Mouse (Mus musculus) kidney, adult 2 months (tissue): ENCODE results near the gene Cfdp1. TPM values are rescaled to one million over a fixed set of nuclear protein-coding genes. Genes with fewer than 3 reads are reported as not detected.
A peak's percentile ranks its signal among the peaks of the same experiment; 100 is the strongest.

ENCODE experiments used
- DNase-seq: peaks from one replicate; pipeline ENCODE4 v3.0.0; 2021
- H3K27ac ChIP-seq: fragments of 200-500 bp; 2 replicates; pipeline ENCODE4 v1.5.1; 2012; ENCODE audit warnings: low read depth, low read length, control low read depth, inconsistent platforms; ENCODE audit not compliant: insufficient read depth
- H3K27me3 ChIP-seq: fragments of 200-500 bp; replicated peaks from 2 replicates; pipeline ENCODE4 v1.6.1; 2012; ENCODE audit warnings: mild to moderate bottlenecking, moderate library complexity, low read length, inconsistent platforms; ENCODE audit not compliant: control insufficient read depth, insufficient read depth
- H3K36me3 ChIP-seq: fragments of 200-500 bp; 2 replicates; pipeline ENCODE4 v1.6.1; 2012; ENCODE audit warnings: mild to moderate bottlenecking, moderate library complexity, low read length, inconsistent platforms; ENCODE audit not compliant: control insufficient read depth, insufficient read depth
- H3K4me1 ChIP-seq: fragments of 200-500 bp; 2 replicates; pipeline ENCODE4 v1.6.1; 2011; ENCODE audit warnings: low read length; ENCODE audit not compliant: control insufficient read depth, insufficient read depth
- H3K4me3 ChIP-seq: fragments of 200-500 bp; 2 replicates; pipeline ENCODE4 v1.5.1; 2011; ENCODE audit warnings: mild to moderate bottlenecking, low read depth, low read length, control low read depth; ENCODE audit not compliant: insufficient read depth
- CTCF ChIP-seq: fragments of 200-500 bp; conservative IDR thresholded peaks from 2 replicates; pipeline ENCODE4 v1.5.1; 2011; ENCODE audit warnings: low read depth, mild to moderate bottlenecking, control low read depth, low read length, moderate library complexity, mixed read lengths; ENCODE audit not compliant: insufficient read depth, insufficient read length
- POLR2A ChIP-seq: fragments of 200-500 bp; IDR thresholded peaks from one replicate; pipeline ENCODE4 v1.6.1; 2011; ENCODE audit warnings: low read depth, low read length, control low read depth
- WGBS: fragments of 180-500 bp; shearing (Covaris S2); methylation state at CpG from one replicate; pipeline ENCODE4 v1.1.7; 2018; 5-methylcytosine and 5-hydroxymethylcytosine counted together
- polyA plus RNA-seq: library from polyadenylated mRNA; depleted of rRNA; stranded (reverse); fragments of >200 nt; gene quantifications from 2 replicates; pipeline ENCODE4 v1.2.3, GENCODE M21; 2012

Gene Cfdp1
- polyA plus RNA-seq, 1 experiment: 12.5 TPM

DNA sequence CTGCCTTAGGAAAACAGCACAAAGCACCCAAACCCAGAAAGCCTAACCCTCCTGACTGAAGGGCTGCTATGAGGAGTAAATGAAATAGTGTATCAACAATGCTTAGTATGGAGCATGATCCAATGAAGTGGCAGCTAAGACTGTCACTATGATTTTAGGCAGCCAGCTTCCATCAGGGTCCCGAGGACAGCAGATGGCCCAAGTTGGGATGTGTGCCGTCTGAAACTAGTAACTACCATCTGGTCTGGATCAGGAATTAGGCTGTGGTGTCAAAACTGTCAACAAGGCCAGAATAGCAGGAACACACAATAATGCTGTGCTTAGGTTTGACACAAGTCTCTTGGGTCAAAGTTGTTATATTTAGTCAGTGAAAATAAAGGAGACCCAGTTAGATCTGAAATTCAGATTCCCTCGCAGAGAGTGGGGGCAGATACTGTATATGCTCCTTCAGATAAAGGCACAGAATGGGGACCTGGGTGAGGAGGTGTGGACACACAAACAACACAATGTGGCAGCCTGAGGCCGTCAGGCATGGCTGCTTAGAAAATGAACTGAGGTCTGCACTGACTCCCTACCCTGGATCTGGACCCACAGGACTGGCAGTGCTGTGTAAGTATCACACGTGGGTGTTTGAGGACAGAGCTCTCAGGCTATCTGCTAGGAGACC is 83.0 kb downstream of the Cfdp1 start:
- DNase-seq: no peak
- H3K27ac ChIP-seq: no peak overlapping the region
- no peak overlapping the region for H3K4me3 ChIP-seq
- H3K36me3 ChIP-seq: no peaks in the 10 kb centered on the region
- H3K27me3 ChIP-seq: no peaks in the 10 kb centered on the region
- TF ChIP-seq CTCF (no peak), POLR2A (no peak)
- WGBS: 76% methylated on average over 5 of the region's 5 CpGs
- H3K4me1 ChIP-seq: no peaks in the 10 kb centered on the region

GRCm38 (mm10) chr8:111769764-111770428 is 84.2 kb downstream of the Cfdp1 start:
- TF ChIP-seq CTCF: no peak
- TF ChIP-seq POLR2A: no peak
- H3K27ac ChIP-seq: peak overlapping the region; percentile 59
- peak; percentile 57 for DNase-seq
- no peaks in the 10 kb centered on the region for H3K4me1 ChIP-seq
- H3K27me3 ChIP-seq: no peaks in the 10 kb centered on the region
- WGBS: 54% methylated on average over 12 of the region's 12 CpGs
- H3K36me3 ChIP-seq: no peaks in the 10 kb centered on the region
- no peak overlapping the region for H3K4me3 ChIP-seq

- H3K27me3 ChIP-seq: no peaks in the 10 kb centered on the region
- H3K4me3 ChIP-seq: no peak overlapping the region
- H3K27ac ChIP-seq: peak overlapping the region; percentile 13
- no peaks in the 10 kb centered on the region for H3K36me3 ChIP-seq
- H3K4me1 ChIP-seq: no peaks in the 10 kb centered on the region
- no peak for DNase-seq
- TF ChIP-seq POLR2A (no peak), CTCF (no peak)
- WGBS: 77% methylated on average over 15 of the region's 15 CpGs
These were observed 84.8 kb downstream of the Cfdp1 start for GRCm38 (mm10) chr8:111769296-111769695.

DNA sequence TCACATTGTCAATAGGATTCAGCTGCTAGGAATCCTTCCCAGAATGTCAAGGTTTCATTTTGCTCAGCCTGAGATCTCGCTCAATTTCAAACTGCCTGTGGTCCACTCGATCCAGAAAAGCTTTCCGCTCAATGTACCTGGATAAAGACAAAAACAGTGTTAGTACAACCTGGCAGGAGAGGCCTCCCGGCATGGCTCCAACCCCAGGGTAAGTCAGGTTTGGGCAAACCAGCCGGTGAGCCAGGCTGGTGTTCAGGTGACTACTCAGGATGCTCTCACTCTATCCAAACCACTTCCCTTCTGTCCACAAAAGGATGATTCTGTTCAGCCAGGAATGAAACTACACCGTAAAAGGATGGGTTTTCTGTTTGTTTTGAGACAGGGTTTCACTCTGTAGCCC is 85.4 kb downstream of the Cfdp1 start:
- H3K27ac ChIP-seq: no peak overlapping the region
- TF ChIP-seq CTCF (no peak), POLR2A (no peak)
- WGBS: 86% methylated on average over 6 of the region's 6 CpGs
- no peak for DNase-seq
- H3K4me1 ChIP-seq: no peaks in the 10 kb centered on the region
- no peaks in the 10 kb centered on the region for H3K36me3 ChIP-seq
- no peak overlapping the region for H3K4me3 ChIP-seq
- H3K27me3 ChIP-seq: no peaks in the 10 kb centered on the region

DNA sequence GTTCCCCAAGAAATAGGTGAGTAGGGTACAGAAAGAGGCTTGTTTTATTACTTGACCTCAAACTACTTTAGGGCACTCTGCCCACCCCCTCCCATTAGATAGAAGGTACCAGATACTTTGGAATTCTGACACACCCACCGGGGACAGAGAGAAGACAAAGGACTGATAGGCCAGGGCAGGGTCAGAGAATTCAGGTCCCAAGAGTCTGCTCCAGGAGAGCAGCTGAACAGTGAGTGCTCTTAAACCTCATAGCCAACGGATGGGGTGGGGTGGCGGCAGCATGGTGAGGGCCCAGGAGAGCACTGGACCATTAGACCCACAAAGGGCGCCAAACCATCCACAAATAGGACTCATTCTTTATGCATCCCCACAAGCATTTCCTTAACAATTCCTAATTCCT is 88.5 kb downstream of the Cfdp1 start:
- WGBS: 81% methylated on average over 4 of the region's 4 CpGs
- no peaks in the 10 kb centered on the region for H3K36me3 ChIP-seq
- H3K4me3 ChIP-seq: no peak overlapping the region
- TF ChIP-seq CTCF: no peak
- no peak for TF ChIP-seq POLR2A
- no peak overlapping the region for H3K27ac ChIP-seq
- DNase-seq: no peak
- no peaks in the 10 kb centered on the region for H3K4me1 ChIP-seq
- H3K27me3 ChIP-seq: no peaks in the 10 kb centered on the region

DNA sequence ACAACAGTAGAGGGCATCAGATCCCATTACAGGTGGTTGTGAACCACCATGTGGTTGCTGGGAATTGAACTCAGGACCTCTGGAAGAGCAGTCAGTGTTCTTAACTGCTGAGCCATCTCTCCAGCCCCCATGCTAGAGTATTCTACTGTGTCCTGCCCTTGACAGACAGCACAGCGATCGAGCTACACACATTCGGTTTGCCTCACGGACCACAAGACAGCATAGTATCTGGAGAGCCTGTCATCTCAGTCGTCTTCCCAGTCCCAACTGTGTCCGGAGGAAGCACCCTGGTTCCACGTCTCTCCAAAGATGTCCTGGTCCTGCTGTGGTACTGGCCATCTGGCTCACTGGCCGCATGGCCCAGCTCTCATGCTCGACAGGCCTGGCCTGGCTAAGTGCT is 89.0 kb downstream of the Cfdp1 start:
- Histone ChIP-seq H3K4me1 (no peaks in the 10 kb centered on the region), H3K27ac (no peak overlapping the region), H3K4me3 (no peak overlapping the region), H3K27me3 (no peaks in the 10 kb centered on the region), H3K36me3 (no peaks in the 10 kb centered on the region)
- no peak for TF ChIP-seq CTCF
- no peak for TF ChIP-seq POLR2A
- DNase-seq: no peak
- WGBS: 92% methylated on average over 9 of the region's 9 CpGs

DNA sequence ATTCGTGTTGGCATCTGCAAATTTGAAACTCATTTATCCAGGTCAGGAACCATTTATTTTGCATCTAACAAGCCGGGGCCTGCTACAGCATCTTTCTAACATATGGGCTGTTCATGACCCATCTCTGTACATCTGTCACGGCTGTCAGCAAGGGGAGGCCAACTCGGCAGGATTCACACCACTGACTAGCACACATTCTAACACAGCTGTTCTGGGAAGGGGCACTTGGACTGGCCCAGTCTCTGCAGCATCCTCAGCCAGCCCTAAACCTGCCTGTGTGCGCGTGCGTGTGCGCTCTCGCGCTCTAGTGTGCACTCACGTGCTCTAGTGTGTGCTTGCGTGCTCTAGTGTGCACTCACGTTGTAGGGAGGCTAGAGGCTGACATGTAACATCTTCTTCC is 93.4 kb downstream of the Cfdp1 start:
- H3K27me3 ChIP-seq: no peaks in the 10 kb centered on the region
- no peaks in the 10 kb centered on the region for H3K36me3 ChIP-seq
- H3K4me3 ChIP-seq: no peak overlapping the region
- no peaks in the 10 kb centered on the region for H3K4me1 ChIP-seq
- DNase-seq: no peak
- no peak for TF ChIP-seq CTCF
- no peak for TF ChIP-seq POLR2A
- no peak overlapping the region for H3K27ac ChIP-seq
- 87% methylated on average over 13 of the region's 13 CpGs for WGBS
